13 mouse cellular contexts compared by ENCODE assay signal in the genomic region with DNA sequence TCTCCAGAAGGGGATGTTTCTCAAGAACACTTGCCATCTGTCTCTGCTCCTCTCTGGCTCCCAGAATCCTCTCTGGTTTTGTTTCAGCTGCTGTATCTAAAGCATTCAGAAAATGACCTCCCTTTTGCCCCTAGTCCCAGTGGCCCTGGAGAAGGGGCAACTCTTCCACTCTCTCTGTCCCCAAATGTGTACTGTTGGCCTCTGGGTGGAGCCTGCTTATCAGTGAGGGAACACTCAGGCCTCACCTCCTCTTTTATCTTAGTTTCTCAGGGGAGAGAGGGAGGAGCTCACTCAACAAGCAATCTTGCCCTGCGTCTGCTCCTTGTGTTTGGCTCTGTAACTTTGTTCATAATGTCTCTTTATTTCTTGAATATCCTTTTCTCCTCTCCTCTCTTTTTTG. TPM values are rescaled to one million over a fixed set of nuclear protein-coding genes. Genes with fewer than 3 reads are reported as not detected.
A peak's percentile ranks its signal among the peaks of the same experiment; 100 is the strongest.
DNase-seq lines count a peak whose midpoint lies in the region; ATAC-seq and TF ChIP-seq lines count a peak whose summit lies in the region.
"Had no signal": no experiment of that assay in that cellular context is flagged by ENCODE, and none has a peak within 500 bp of the region (broad histone marks: within the 10 kb centered on the region; RNA-seq: fewer than 3 reads in every experiment).

A gene (minus strand): TSS at position 217 of the 400 bp plus-strand sequence.

- DNase-seq in heart, embryonic 10.5 days (ENCODE audit: low spot score), result peak; percentile 88
- DNase-seq in heart, postnatal 36 days, result no peak
- DNase-seq in MEL (ENCODE audit: low read depth, low spot score), result peak; percentile 90
- no peak for DNase-seq in adrenal gland, postnatal 10 days
- no peak for DNase-seq in midbrain, embryonic 10.5 days (ENCODE audit: low spot score)
- DNase-seq in adipocyte (ENCODE audit: low spot score), result no peak
- DNase-seq: forebrain, postnatal 0 days; layer of hippocampus, adult 9-11 months had no signal

- ATAC-seq in megakaryocyte, adult 5-6 weeks (ENCODE audit: poor library complexity, severe bottlenecking), result peak; percentile 56
- ATAC-seq: forebrain, postnatal 0 days had no signal

- no peak for TF ChIP-seq RAD21 in MEL (IDR thresholded peaks at IDR 0.05; ENCODE audit: low read depth, low read length)

- H3K9me3 ChIP-seq in heart, embryonic 10.5 days, result no peaks in the 10 kb centered on the region
- H3K9me3 ChIP-seq in MEL (replicated peaks; ENCODE audit: insufficient read depth, low read length), result no peaks in the 10 kb centered on the region
- H3K9me3 ChIP-seq in erythroblast, embryonic 14.5 days (ENCODE audit: control insufficient read depth, low read length), result no peaks in the 10 kb centered on the region
- H3K9me3 ChIP-seq in midbrain, embryonic 10.5 days (replicated peaks), result no peaks in the 10 kb centered on the region
- H3K9me3 ChIP-seq: midbrain, embryonic 12.5 days had no signal

- H3K79me2 ChIP-seq in MEL (ENCODE audit: control insufficient read depth, insufficient read depth, low read length, poor library complexity), result peaks cover 15% of the 10 kb centered on the region

- peak; percentile 94 to 96 for TF ChIP-seq EP300 in MEL (IDR thresholded peaks at IDR 0.05; ENCODE audit: low read depth in 1 of 2, low read length in 2 of 2)

- H3K4me3 ChIP-seq in heart, embryonic 10.5 days, result peak within 1 kb of the TSS; percentile 16; the same call in 1 of the 2 replicates
- H3K4me3 ChIP-seq in MEL (ENCODE audit: control insufficient read depth in 1 of 2, insufficient read depth in 1 of 2, low read depth in 2 of 2, low read length in 2 of 2), result peak within 1 kb of the TSS; percentile 42 to 77
- H3K4me3 ChIP-seq in erythroblast, embryonic 14.5 days (replicated peaks), result peak within 1 kb of the TSS; percentile 68
- H3K4me3 ChIP-seq in midbrain, embryonic 10.5 days, result no peak within 1 kb of the TSS
- H3K4me3 ChIP-seq: midbrain, embryonic 12.5 days had no signal

- H3K9ac ChIP-seq in MEL (ENCODE audit: control insufficient read depth, low read depth, low read length, poor library complexity, severe bottlenecking), result peak within 1 kb of the TSS; percentile 64
- H3K9ac ChIP-seq: forebrain, postnatal 0 days; midbrain, embryonic 12.5 days had no signal

- WGBS in heart, embryonic 10.5 days, result 32% methylated on average over 1 of the region's 1 CpGs
- 65% methylated on average over 1 of the region's 1 CpGs for WGBS in midbrain, embryonic 10.5 days

- no peaks in the 10 kb centered on the region for H3K36me3 ChIP-seq in heart, embryonic 10.5 days
- H3K36me3 ChIP-seq in MEL (ENCODE audit: control insufficient read depth in 1 of 2, insufficient read depth in 2 of 2, low read length in 2 of 2), result peaks cover 8 to 66% of the 10 kb centered on the region in 2 experiments
- peaks cover 56% of the 10 kb centered on the region for H3K36me3 ChIP-seq in erythroblast, embryonic 14.5 days (ENCODE audit: control insufficient read depth)
- no peaks in the 10 kb centered on the region for H3K36me3 ChIP-seq in midbrain, embryonic 10.5 days
- H3K36me3 ChIP-seq: midbrain, embryonic 12.5 days had no signal

- intact Hi-C loops in heart, postnatal 36 days (cut with DNase I), result no loop called here

- H3K27ac ChIP-seq in heart, embryonic 10.5 days, result peak within 1 kb of the TSS; percentile 70; the same call in 1 of the 2 replicates
- peak within 1 kb of the TSS; percentile 99 for H3K27ac ChIP-seq in MEL (ENCODE audit: control insufficient read depth, low read depth, low read length)
- no peak within 1 kb of the TSS; the same call in 1 of the 2 replicates for H3K27ac ChIP-seq in midbrain, embryonic 10.5 days (replicated peaks)
- H3K27ac ChIP-seq: midbrain, embryonic 12.5 days had no signal

- no peak for TF ChIP-seq CTCF in MEL (IDR thresholded peaks at IDR 0.05 in 2 of 3, conservative IDR thresholded peaks at IDR 0.05 in 1 of 3; ENCODE audit: control insufficient read depth in 1 of 3, insufficient read depth in 1 of 3, low read depth in 2 of 3, low read length in 3 of 3, poor library complexity in 1 of 3, severe bottlenecking in 1 of 3)

- no peaks in the 10 kb centered on the region for H3K4me1 ChIP-seq in heart, embryonic 10.5 days
- peaks cover 33 to 40% of the 10 kb centered on the region in 2 experiments for H3K4me1 ChIP-seq in MEL (ENCODE audit: control insufficient read depth in 1 of 2, insufficient read depth in 2 of 2, low read length in 2 of 2)
- H3K4me1 ChIP-seq in erythroblast, embryonic 14.5 days (ENCODE audit: control insufficient read depth), result peaks cover 60% of the 10 kb centered on the region
- no peaks in the 10 kb centered on the region for H3K4me1 ChIP-seq in midbrain, embryonic 10.5 days
- H3K4me1 ChIP-seq: midbrain, embryonic 12.5 days had no signal

- TF ChIP-seq POLR2A in MEL (IDR thresholded peaks at IDR 0.05; ENCODE audit: control insufficient read depth in 1 of 2, insufficient read depth in 1 of 2, low read depth in 1 of 2, low read length in 2 of 2, poor library complexity in 1 of 2), result peak in 1 of 2 experiments; percentile 89; a peak in 2 of 4 replicates

- H3K27me3 ChIP-seq in heart, embryonic 10.5 days (ENCODE audit: insufficient read depth, poor library complexity, severe bottlenecking), result no peaks in the 10 kb centered on the region
- no peaks in the 10 kb centered on the region for H3K27me3 ChIP-seq in MEL (ENCODE audit: control insufficient read depth in 1 of 2, insufficient read depth in 2 of 2, low read length in 2 of 2)
- H3K27me3 ChIP-seq in erythroblast, embryonic 14.5 days (ENCODE audit: control insufficient read depth), result no peaks in the 10 kb centered on the region
- no peaks in the 10 kb centered on the region for H3K27me3 ChIP-seq in midbrain, embryonic 10.5 days (ENCODE audit: low read depth, poor library complexity, severe bottlenecking)
- H3K27me3 ChIP-seq: midbrain, embryonic 12.5 days had no signal

TF ChIP-seq in MEL, 35 proteins besides CTCF, POLR2A, EP300 and RAD21 (continues in another document):
- TF ChIP-seq ZNF384 (IDR thresholded peaks at IDR 0.05; ENCODE audit: low read depth, low read length), result no peak
- TF ChIP-seq MYC (IDR thresholded peaks at IDR 0.05; ENCODE audit: low read depth, low read length), result peak; percentile 16; the same call in 1 of the 2 replicates
- peak; percentile 83; the same call in 1 of the 2 replicates for TF ChIP-seq MAZ (IDR thresholded peaks at IDR 0.05; ENCODE audit: low read depth, low read length)
- peak; percentile 84 for TF ChIP-seq RCOR1 (IDR thresholded peaks at IDR 0.05; ENCODE audit: low read depth, low read length)
- TF ChIP-seq ETS1 (IDR thresholded peaks at IDR 0.05; ENCODE audit: low read depth, low read length), result peak; percentile 87
- TF ChIP-seq ZC3H11A (IDR thresholded peaks at IDR 0.05; ENCODE audit: low read depth, low read length), result no peak
- no peak; the same call in 1 of the 2 replicates for TF ChIP-seq GABPA (IDR thresholded peaks at IDR 0.05; ENCODE audit: low read depth, low read length)
- TF ChIP-seq MAFK (IDR thresholded peaks at IDR 0.05; ENCODE audit: borderline replicate concordance, low read depth, low read length), result peak; percentile 29; the same call in 1 of the 2 replicates
- no peak for TF ChIP-seq E2F4 (IDR thresholded peaks at IDR 0.05; ENCODE audit: borderline replicate concordance, low read depth, low read length)
- no peak for TF ChIP-seq USF1 (IDR thresholded peaks at IDR 0.05; ENCODE audit: low read depth, low read length)
- TF ChIP-seq NELFE (IDR thresholded peaks at IDR 0.05; ENCODE audit: low read depth, low read length), result peak; percentile 77
- peak; percentile 59 for TF ChIP-seq MYB (IDR thresholded peaks at IDR 0.05; ENCODE audit: low read depth, low read length)
- peak; percentile 47; the same call in 1 of the 2 replicates for TF ChIP-seq NRF1 (IDR thresholded peaks at IDR 0.05; ENCODE audit: insufficient read depth, low read depth, low read length, poor library complexity, severe bottlenecking)
- TF ChIP-seq CHD2 (IDR thresholded peaks at IDR 0.05; ENCODE audit: low read length), result no peak
- no peak for TF ChIP-seq ZKSCAN1 (IDR thresholded peaks at IDR 0.05; ENCODE audit: low read depth, low read length)
- TF ChIP-seq TCF12 (IDR thresholded peaks at IDR 0.05; ENCODE audit: low read depth, low read length), result peak; percentile 97
- TF ChIP-seq POLR2AphosphoS5 (IDR thresholded peaks at IDR 0.05; ENCODE audit: borderline replicate concordance, low read depth, low read length), result no peak
- peak; percentile 97 for TF ChIP-seq GATA1 (IDR thresholded peaks at IDR 0.05; ENCODE audit: low read depth, low read length)
- TF ChIP-seq MEF2A (IDR thresholded peaks at IDR 0.05; ENCODE audit: extremely low read depth, insufficient replicate concordance, low read depth, low read length, poor library complexity, severe bottlenecking), result no peak
- peak; percentile 97 for TF ChIP-seq TAL1 (IDR thresholded peaks at IDR 0.05; ENCODE audit: low read length)
- TF ChIP-seq ELF1 (IDR thresholded peaks at IDR 0.05; ENCODE audit: low read depth, low read length), result 0 out of 2 replicates have a peak, but pooled peaks have one; percentile 10
- peak; percentile 89 for TF ChIP-seq POLR2AphosphoS2 (IDR thresholded peaks at IDR 0.05; ENCODE audit: low read length)
- TF ChIP-seq KAT2A (conservative IDR thresholded peaks at IDR 0.05; ENCODE audit: low read depth, low read length), result 0 out of 2 replicates have a peak, but pooled peaks have one; percentile 28
- TF ChIP-seq USF2 (IDR thresholded peaks at IDR 0.05; ENCODE audit: borderline replicate concordance in 1 of 2, insufficient read depth in 1 of 2, low read depth in 1 of 2, low read length in 2 of 2), result no peak
- peak; percentile 81 for TF ChIP-seq ZMIZ1 (IDR thresholded peaks at IDR 0.05; ENCODE audit: low read depth, low read length)
- TF ChIP-seq SIN3A (IDR thresholded peaks at IDR 0.05; ENCODE audit: low read length), result peak; percentile 79
- 0 out of 2 replicates have a peak, but pooled peaks have one; percentile 41 for TF ChIP-seq MXI1 (IDR thresholded peaks at IDR 0.05; ENCODE audit: low read depth, low read length)
- no peak for TF ChIP-seq UBTF (IDR thresholded peaks at IDR 0.05; ENCODE audit: borderline replicate concordance, insufficient read depth, low read depth, low read length)

RNA-seq across cellular contexts. Expression of the gene that starts here (rescaled TPM):
- polyA plus RNA-seq in heart, embryonic 10.5 days (2016; fragmentation: Nextera tagmentation; extraction: Ambion mirVana), result 21.0 and 28.3 TPM in 2 replicates
- under 1 TPM; 0.11 to 0.50 TPM for total RNA-seq in heart, postnatal 36 days (2021)
- 21.5 and 31.0 TPM in 2 replicates for total RNA-seq in MEL (2012; rRNA removed)
- polyA plus RNA-seq in MEL (2012; ENCODE audit: insufficient read depth in 1 of 2, insufficient read length in 2 of 2, low read depth in 1 of 2, low replicate concordance in 2 of 2, missing spikeins in 1 of 2), result 10 to 100 TPM in 1 of 2 experiments, not detected in 1; 79.6 TPM
- 24.5 and 29.0 TPM in 2 replicates for polyA plus RNA-seq in erythroblast, embryonic 14.5 days (2012)
- total RNA-seq in megakaryocyte, adult 5-6 weeks (2015), result 1.3 and 11.0 TPM in 2 replicates
- total RNA-seq in megakaryocyte, adult 5-6 weeks (2017), result 0.99 and 3.1 TPM in 2 replicates
- total RNA-seq in adrenal gland, postnatal 10 days (2021), result 1 to 10 TPM; 2.0 to 8.0 TPM
- 6.6 and 7.9 TPM in 2 replicates for polyA plus RNA-seq in midbrain, embryonic 10.5 days (2016; fragmentation: Nextera tagmentation; extraction: Ambion mirVana)
- total RNA-seq: forebrain, postnatal 0 days had no signal
- polyA plus RNA-seq: cortical plate, adult 2 months; forebrain, postnatal 0 days; urinary bladder, adult 2 months had no signal

Comparison
In these comparisons a context has a peak if more than half of its experiments do, and no peak if none do; other contexts are left out.
1. DNase-seq: peak in heart, embryonic 10.5 days (single experiment) and MEL (single experiment); none in heart, postnatal 36 days (0 of 2), adrenal gland, postnatal 10 days (single experiment), midbrain, embryonic 10.5 days (single experiment) and adipocyte (single experiment).